ENCODE assay signal across 10 mouse cellular contexts in the genomic region with DNA sequence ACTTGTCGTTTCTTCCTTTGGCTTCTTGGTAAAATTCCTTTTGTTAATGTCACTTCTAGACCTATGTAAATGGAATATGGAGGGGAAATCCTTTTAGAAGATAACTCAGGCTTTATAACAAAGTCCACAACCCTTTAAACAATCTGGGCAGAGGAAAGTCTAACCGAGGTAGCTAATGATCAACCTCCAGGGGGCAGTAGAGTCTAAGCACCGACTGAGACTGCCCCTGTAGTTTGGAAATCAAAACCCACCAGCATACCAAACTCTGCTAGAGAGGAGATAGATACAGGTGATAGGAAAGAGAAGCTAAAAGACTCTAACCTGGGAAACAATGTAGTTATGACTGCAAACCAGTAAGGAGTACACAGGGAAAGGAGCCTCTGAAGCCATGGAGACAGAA.
DNase-seq lines count a peak whose midpoint lies in the region; ATAC-seq and TF ChIP-seq lines count a peak whose summit lies in the region.
"Had no signal": no experiment of that assay in that cellular context is flagged by ENCODE, and none has a peak within 500 bp of the region (broad histone marks: within the 10 kb centered on the region; RNA-seq: fewer than 3 reads in every experiment).

No protein-coding gene starts in this region.

- no peaks in the 10 kb centered on the region for H3K4me1 ChIP-seq in kidney, embryonic 15.5 days
- H3K4me1 ChIP-seq in liver, embryonic 13.5 days (replicated peaks): peaks cover 5% of the 10 kb centered on the region; the same call in 1 of the 2 replicates
- no peaks in the 10 kb centered on the region for H3K4me1 ChIP-seq in stomach, postnatal 0 days (replicated peaks; ENCODE audit: control insufficient read depth, insufficient read depth)
- H3K4me1 ChIP-seq: limb, embryonic 13.5 days; stomach, embryonic 15.5 days had no signal

- no peak overlapping the region for H3K9ac ChIP-seq in kidney, embryonic 15.5 days
- no peak overlapping the region for H3K9ac ChIP-seq in liver, embryonic 13.5 days
- H3K9ac ChIP-seq in stomach, postnatal 0 days (ENCODE audit: low read length): no peak overlapping the region
- H3K9ac ChIP-seq: limb, embryonic 13.5 days; stomach, embryonic 15.5 days had no signal

- no peak for TF ChIP-seq EP300 in stomach, postnatal 0 days (optimal IDR thresholded peaks at IDR 0.05)

- peak; percentile 71 for TF ChIP-seq CTCF in Patski (IDR thresholded peaks at IDR 0.05)
- peak; percentile 84 for TF ChIP-seq CTCF in stomach, postnatal 0 days (IDR thresholded peaks at IDR 0.05; ENCODE audit: low read depth)

- no peak for ATAC-seq in kidney, embryonic 15.5 days (replicated peaks; ENCODE audit: low FRiP score)
- ATAC-seq in CD4-positive, CD25-positive, alpha-beta regulatory T cell, adult 4 months: peak; percentile 39
- no peak for ATAC-seq in Patski
- no peak for ATAC-seq in liver, embryonic 13.5 days (ENCODE audit: low read depth)
- no peak for ATAC-seq in stomach, postnatal 0 days (ENCODE audit: low FRiP score, low TSS enrichment)

- POLR2A ChIA-PET in Patski (lab: Charles Lee): no interaction called here

- in situ Hi-C loops in Patski (cut with MboI; ENCODE audit: low pct_unique_long_range_greater_than_20kb): no loop called here

- H3K36me3 ChIP-seq in kidney, embryonic 15.5 days: no peaks in the 10 kb centered on the region
- no peaks in the 10 kb centered on the region for H3K36me3 ChIP-seq in liver, embryonic 13.5 days
- H3K36me3 ChIP-seq in stomach, postnatal 0 days (ENCODE audit: control insufficient read depth, insufficient read depth, low read length): no peaks in the 10 kb centered on the region
- H3K36me3 ChIP-seq: limb, embryonic 13.5 days; stomach, embryonic 15.5 days had no signal

- no peak overlapping the region for H3K4me2 ChIP-seq in kidney, embryonic 15.5 days
- H3K4me2 ChIP-seq in liver, embryonic 13.5 days: no peak overlapping the region
- H3K4me2 ChIP-seq in stomach, postnatal 0 days (replicated peaks; ENCODE audit: low read depth): no peak overlapping the region
- H3K4me2 ChIP-seq: limb, embryonic 13.5 days; stomach, embryonic 15.5 days had no signal

- peak; percentile 4 for DNase-seq in kidney, adult 18-20 months
- DNase-seq in Patski (ENCODE audit: low read depth, low spot score): no peak
- DNase-seq in frontal cortex, adult 2 months (ENCODE audit: extremely low spot score in 1 of 2, low spot score in 1 of 2): peak; percentile 3 to 79
- DNase-seq in liver, embryonic 13.5 days: peak; percentile 34
- DNase-seq in stomach, postnatal 0 days (ENCODE audit: low spot score): no peak
- no peak for DNase-seq in natural killer cell, adult 2 months (ENCODE audit: low spot score in 2 of 2)

- H3K4me3 ChIP-seq in kidney, embryonic 15.5 days (replicated peaks): no peak overlapping the region
- no peak overlapping the region for H3K4me3 ChIP-seq in liver, embryonic 13.5 days (replicated peaks)
- H3K4me3 ChIP-seq in stomach, postnatal 0 days (ENCODE audit: low read depth, low read length): no peak overlapping the region
- H3K4me3 ChIP-seq: limb, embryonic 13.5 days; stomach, embryonic 15.5 days had no signal

- no peaks in the 10 kb centered on the region for H3K9me3 ChIP-seq in kidney, embryonic 15.5 days (replicated peaks)
- no peaks in the 10 kb centered on the region for H3K9me3 ChIP-seq in liver, embryonic 13.5 days (replicated peaks)
- no peaks in the 10 kb centered on the region for H3K9me3 ChIP-seq in stomach, postnatal 0 days (ENCODE audit: control insufficient read depth, low read length)
- H3K9me3 ChIP-seq: stomach, embryonic 15.5 days had no signal

- H3K27ac ChIP-seq in kidney, embryonic 15.5 days: no peak overlapping the region
- no peak overlapping the region for H3K27ac ChIP-seq in liver, embryonic 13.5 days
- H3K27ac ChIP-seq in stomach, postnatal 0 days (replicated peaks): no peak overlapping the region
- H3K27ac ChIP-seq: limb, embryonic 13.5 days; stomach, embryonic 15.5 days had no signal

- CTCF ChIA-PET in Patski (lab: Charles Lee): interaction anchor here (1.1 to 1.5 kb wide), 3 partner anchors 9 to 14 kb away, joined by 3 to 5 read pairs (median 4); no protein-coding TSS in a partner anchor

- 16% methylated on average over 3 of the region's 3 CpGs for WGBS in kidney, embryonic 15.5 days
- 6% methylated on average over 3 of the region's 3 CpGs for WGBS in liver, embryonic 13.5 days (ENCODE audit: insufficient replicate concordance)
- WGBS in stomach, postnatal 0 days: 11% methylated on average over 3 of the region's 3 CpGs

- no peaks in the 10 kb centered on the region for H3K27me3 ChIP-seq in kidney, embryonic 15.5 days
- peaks cover 15% of the 10 kb centered on the region for H3K27me3 ChIP-seq in Patski
- 0 out of 2 replicates have a peak, but pooled peaks cover 7% of the 10 kb centered on the region for H3K27me3 ChIP-seq in liver, embryonic 13.5 days
- H3K27me3 ChIP-seq in stomach, postnatal 0 days (ENCODE audit: control insufficient read depth, insufficient read depth, low read length): no peaks in the 10 kb centered on the region
- H3K27me3 ChIP-seq: limb, embryonic 13.5 days; stomach, embryonic 15.5 days had no signal

Comparison
In these comparisons a context has a peak if more than half of its experiments do, and no peak if none do; other contexts are left out.
1. DNase-seq: peak in kidney, adult 18-20 months (single experiment), frontal cortex, adult 2 months (2 of 2) and liver, embryonic 13.5 days (single experiment); none in Patski (single experiment), stomach, postnatal 0 days (single experiment) and natural killer cell, adult 2 months (0 of 2).